Mouse (Mus musculus) heart, adult 2 months (tissue): ENCODE measurements around the gene Tnni3k.

ENCODE experiments used
- CTCF ChIP-seq: fragments of 200-600 bp; IDR thresholded peaks from 2 replicates; pipeline ENCODE4 v1.8.1; 2022; ENCODE audit warnings: antibody characterized with exemption, mild to moderate bottlenecking, moderate library complexity
- EP300 ChIP-seq: fragments of 200-500 bp; IDR thresholded peaks from 2 replicates; pipeline ENCODE4 v1.6.1; 2011; ENCODE audit warnings: low read depth, low read length, control low read depth; ENCODE audit not compliant: insufficient read depth
- POLR2A ChIP-seq: fragments of 200-500 bp; IDR thresholded peaks from 2 replicates; pipeline ENCODE4 v1.6.1; 2011; ENCODE audit warnings: mild to moderate bottlenecking, low read depth, low read length, control low read depth; ENCODE audit not compliant: insufficient read depth

GRCm38 (mm10) chr3:155093116-155093956 is 38.1 kb upstream of the Tnni3k start, which contains the start of the genes Fpgt and Lrriq3:
- TF ChIP-seq CTCF, result peak; percentile 22; the same call in 1 of the 2 replicates
- TF ChIP-seq POLR2A, result peak; percentile 86
- TF ChIP-seq EP300, result 0 out of 2 replicates have a peak, but pooled peaks have one; percentile 46
